Mouse (Mus musculus) stomach, postnatal 0 days (tissue): ENCODE results near the gene Mlkl.

Source experiments
- CTCF ChIP-seq: IDR thresholded peaks from 2 replicates; pipeline ENCODE4 v1.5.1; 2016; ENCODE audit warnings: antibody characterized with exemption, low read depth, mild to moderate bottlenecking, moderate library complexity
- EP300 ChIP-seq: optimal IDR thresholded peaks from 2 replicates; pipeline ENCODE3; 2016; ENCODE audit warnings: antibody characterized with exemption

DNA sequence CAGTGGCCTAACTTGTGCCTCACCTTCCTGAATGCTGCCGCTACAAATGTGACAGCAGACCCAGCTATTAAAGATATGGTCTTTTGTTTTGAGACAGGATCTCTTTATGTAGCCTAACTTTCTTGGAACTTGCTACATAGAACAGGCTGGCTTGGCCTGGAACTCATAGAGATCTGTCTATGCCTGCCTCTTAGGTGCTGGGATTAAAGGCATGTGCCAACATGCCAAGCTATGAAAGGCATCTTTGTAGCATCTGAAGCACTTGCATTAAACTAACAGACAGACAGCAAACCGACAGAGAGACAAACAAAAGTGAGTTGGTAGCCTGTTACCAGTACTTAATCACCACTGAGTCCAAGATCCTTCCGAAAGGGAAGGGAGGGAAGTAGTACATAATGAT is 55.9 kb downstream of the Mlkl start:
- TF ChIP-seq CTCF (no peak), EP300 (no peak)
